Mouse (Mus musculus) thymus, adult 18-20 months (tissue): Measurements from ENCODE around the gene Cyth1.

Experiments
- DNase-seq, 2 experiments: peaks; one replicate each; pipeline ENCODE4 v3.0.0; 2022; ENCODE audit warnings: mixed read lengths in 2 of 2

The Cyth1 gene

DNA sequence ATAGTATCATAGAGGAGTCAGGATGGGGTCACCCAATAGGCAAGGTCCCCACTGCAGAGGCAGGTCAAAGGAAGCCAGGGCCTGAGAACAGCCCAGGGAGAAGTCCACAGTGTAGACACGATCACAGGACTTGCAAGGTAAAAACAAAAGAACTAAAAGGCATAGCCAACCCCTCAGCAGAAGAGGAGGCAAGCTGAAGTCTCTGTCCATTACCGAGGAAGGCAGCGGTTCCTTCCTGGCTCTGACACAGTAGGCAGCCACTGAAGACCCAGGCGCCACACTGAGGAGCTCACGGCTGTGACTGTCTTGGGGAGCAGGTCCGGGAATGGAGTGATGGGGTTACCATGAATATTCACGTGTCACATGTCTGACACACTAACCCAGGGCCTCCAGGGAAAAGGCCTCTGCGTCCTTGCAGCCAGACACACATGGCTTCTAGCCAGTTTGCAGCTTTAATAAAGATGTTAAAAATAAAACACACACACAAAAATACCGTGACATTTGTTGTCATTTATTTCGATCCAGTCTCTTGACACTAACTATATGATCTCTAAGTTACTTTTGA is 51.5 kb downstream of the Cyth1 start:
- DNase-seq: no peak

DNA sequence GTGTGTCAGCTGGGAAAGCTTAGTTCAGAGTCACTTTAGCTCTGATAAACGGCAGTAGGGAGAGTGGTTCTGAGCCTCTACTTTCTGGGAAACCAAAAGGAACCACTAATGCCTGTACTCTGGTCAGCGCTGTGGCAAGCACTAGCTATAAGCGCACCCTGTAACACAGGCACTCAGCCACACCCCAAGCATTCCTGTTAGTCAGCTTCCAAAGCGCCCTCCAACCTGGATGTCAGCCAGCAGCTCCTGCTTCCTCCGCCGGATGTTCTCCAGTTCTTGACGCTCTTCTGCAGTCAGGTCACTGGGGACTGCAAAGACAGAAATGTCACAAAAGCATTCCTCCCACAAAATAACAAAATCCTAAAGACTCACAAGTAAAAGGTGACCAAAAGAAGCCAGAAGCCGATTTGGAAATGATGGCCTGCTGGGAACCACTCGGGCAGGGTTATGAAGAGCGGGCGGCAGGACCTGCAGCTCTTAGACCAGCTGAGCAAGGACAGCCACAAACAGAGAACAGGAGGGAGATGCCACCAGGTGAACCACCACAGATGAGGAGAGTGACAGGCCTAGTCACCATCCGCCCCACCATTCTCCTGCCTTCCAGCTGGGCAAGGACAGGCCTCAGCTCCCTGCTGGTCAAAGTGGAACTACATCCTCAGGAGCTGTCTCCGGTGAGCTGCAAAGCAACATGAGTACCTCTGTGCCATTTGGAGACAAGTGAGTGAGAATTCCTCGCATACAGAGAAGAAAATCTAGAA is 54.8 kb downstream of the Cyth1 start:
- DNase-seq: no peak

DNA sequence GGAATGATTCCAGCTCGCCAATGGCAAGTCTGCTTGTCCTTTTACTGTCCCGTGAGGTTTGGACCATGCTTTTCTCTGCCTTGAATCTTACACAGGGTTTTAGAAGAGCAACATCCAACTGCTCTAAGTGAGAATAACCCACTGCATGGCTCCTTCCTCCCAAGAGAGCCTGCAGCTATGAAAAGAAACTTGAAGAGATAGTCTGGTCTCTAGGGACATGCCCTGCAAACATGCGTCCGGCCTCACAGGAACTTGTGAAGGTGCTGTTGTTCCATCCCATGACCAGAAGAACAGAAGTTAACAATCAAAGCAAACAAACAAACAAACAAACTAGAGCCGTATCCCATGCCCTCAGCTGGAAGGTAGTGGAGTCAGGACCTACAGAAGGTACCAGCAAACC is 55.4 kb downstream of the Cyth1 start:
- DNase-seq: no peak

DNA sequence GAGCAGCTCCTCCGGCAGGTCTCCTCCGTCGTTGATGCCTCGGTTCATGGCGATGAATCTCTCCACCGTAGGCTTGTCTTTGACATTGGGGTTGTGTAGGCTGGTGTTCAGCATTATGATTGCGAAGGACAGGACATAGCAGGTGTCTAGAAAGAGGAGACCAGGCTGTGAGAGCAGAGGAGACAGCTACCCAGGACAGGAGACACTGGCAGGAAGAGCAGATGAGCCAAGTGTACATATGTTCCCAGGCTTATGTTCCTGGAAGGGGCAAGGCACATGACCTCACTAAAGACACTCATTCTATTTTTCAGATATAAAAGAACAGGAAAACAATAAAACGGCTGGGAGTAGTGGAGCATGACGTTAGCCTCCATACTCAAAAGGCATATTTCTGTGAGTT is 65.6 kb downstream of the Cyth1 start:
- no peak for DNase-seq

DNA sequence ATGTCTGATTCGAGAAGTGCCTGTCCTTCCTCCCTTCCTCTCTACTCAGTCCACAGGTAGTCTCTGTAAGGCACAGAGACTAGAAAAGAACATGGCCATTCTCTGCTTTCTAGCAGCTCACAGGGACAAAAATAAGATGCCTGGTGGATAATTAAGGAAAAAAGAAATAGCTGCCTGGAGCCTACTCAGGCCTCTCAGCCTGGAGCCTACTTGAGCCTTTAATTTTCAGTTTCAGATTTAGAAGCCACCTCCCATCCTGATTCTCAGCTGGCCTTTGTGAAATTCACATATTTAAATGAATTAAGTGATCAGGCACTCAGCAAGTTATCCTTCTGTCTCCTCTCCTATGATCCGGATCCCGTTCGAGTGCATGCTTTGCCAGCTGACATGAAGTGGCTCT is 66.0 kb downstream of the Cyth1 start:
- no peak for DNase-seq

DNA sequence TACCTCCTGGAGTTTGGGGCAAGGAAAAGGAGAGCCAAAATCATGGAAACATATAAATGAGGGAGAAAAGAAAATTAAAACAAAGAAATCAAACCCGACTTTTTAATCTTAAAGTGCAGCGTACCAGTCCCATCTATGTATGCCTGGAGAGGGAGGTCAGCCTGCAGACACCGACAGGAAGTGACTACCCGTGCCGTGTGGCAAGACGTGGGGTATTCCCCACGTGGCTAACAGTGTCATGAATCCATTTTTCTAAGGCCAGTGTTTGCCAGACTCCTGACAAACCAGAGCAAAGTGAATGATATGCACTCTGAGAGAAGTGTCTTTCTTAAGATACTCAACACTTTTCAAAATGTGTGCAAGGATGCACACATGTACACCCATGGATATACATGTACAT is 68.2 kb downstream of the Cyth1 start:
- DNase-seq: no peak

DNA sequence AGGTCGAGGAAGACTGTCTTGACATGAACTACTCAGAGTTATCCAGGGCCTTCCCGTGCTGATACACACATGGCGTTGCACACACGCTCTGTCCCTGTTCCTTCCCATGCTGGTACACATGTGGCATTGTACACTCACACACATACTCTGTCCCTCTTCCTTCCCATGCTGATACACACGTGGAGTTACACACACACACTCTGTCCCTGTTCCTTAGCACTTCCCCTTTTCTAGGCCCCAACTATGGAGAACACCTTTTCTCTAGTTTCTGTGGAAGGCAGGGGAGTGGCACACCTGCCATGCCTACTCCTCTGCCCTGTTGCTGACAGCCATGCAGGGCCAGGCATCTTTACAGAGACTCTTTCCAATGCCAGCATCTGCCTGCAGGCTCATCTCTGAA is 70.2 kb downstream of the Cyth1 start:
- DNase-seq: no peak

DNA sequence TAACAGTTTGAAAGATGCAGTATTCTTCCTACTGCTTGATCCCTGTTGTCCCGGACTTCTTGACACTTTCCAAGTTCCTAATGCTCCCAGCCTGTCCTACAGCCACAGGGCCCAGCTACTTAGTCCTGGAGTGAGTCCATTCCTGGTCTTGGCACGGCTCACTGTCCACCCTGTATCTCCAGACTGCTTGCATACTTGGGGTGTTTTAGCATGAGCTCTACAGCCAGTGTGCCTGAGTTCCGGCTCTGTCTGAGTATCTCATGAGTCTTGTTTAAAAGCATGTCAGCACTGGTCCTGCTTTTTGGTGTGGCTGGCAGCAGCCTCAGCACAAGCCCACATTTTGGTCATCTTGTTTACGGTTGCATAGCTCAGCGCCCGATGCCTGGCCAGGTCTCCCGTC is 73.6 kb downstream of the Cyth1 start:
- no peak for DNase-seq

DNA sequence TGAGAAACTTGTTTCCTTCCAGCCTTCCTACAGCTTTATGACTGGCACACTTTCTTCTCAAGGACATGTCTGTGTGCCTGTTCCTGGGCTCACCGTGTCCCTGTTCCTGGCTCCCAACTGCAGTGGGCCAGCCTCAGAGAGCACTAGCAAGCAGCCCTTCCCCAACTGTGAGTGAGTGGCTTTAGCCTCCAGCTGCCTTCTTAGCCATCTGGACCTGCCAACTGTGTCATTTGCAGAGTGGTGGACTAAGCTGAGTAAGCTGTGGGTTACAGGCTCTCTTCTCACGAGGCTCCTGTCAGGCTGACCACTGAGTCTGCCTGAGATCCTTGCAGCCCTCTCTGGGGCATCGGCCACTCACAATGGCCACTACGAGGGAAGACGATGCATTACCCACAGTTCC is 75.6 kb downstream of the Cyth1 start:
- DNase-seq: no peak

DNA sequence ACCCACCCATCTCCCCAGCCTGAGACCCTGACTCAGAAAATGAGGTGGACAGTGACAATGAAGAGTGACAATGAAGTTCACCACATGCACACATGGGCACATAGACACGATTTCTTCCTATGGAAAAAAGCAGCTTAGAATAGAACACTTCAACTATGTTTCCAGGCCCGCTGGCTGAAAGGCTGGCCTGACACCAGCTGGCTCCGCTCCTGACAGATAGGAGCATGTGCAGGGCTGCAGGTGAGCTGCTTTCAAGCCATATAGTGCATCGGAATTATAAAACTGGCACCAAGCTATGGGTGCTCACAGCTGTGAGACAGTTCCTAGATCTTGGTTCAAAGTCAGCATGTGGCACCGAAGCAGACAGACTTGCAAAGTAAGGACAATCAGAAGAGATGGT is 78.1 kb downstream of the Cyth1 start:
- no peak for DNase-seq

DNA sequence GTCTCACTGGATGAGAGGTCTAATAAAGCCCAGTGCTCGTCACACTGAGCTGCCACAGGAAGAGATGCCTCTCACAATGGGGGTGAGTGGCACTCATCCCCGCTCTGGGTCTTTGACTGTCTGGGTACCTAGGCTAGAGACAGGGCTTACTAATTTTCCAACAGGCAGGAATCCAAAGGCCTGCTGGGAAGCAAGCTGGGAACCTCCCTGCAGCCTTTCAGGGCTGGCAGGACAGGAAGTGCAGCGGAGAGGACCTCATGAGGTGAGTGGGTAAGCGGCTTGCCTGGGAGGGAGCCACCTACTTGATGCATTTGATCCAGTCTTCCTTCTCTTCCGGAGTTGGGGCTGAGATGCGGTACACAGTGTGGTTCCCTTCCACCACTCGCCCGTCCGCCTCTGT is 79.7 kb downstream of the Cyth1 start:
- no peak for DNase-seq

DNA sequence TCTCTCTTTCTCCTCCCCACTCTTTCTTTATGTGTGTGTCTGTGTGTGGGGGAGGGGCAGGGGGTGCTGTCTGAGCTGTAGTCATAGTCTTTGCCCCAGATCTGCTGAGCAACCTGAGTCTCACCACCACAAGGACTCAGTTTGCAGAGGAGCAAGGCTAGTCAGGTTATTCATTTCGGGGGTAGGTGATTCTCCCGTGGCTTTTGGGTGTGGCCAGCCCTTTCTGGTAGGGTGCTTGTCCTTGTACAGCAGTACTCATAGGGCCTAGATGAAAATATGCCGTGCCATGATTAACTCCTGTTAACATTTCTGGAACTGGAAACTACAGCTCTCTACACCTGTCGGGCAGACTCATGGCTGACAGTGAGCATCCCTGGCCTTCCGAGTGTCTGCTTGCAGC is 81.8 kb downstream of the Cyth1 start:
- DNase-seq: no peak

DNA sequence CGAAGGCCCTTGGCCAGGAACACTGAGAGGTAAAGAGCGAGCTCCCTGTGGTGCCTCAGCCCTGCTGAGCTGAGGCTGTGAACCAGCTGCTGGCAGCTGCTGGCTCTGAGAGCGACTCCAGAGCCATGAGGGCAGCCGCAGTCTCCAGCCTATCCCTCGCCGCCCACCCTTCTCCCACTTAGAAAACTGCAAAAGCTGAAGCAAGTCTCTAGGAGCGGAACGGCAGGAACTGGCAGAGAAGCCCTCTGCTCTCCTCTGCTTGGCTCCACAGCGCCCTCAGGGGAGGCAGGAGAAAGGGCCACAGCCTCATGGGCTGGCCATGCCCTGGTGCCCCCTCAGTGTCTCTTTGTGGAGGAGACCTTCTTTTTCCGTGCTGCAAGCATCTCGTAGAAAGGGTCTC is 82.7 kb downstream of the Cyth1 start:
- DNase-seq: no peak

DNA sequence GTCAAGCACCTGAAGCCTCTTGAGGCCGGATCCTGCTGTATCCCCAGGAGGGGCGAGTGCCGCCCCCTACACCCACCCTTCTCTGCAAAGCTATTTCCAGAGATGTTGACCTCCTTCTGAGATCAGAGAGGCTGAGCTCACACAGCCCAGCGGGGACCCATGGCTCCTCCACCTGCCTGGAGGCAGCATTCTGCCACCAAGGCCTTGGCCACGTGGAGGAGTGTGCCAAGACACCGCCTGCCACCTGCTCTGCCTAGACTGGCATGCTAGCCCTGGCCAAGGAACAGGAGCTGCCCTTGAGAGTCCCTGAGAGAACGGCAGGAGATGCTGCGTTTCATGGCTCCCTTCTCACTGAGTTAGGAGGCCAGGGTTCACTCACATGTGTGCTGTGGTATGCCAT is 83.8 kb downstream of the Cyth1 start:
- DNase-seq: no peak

DNA sequence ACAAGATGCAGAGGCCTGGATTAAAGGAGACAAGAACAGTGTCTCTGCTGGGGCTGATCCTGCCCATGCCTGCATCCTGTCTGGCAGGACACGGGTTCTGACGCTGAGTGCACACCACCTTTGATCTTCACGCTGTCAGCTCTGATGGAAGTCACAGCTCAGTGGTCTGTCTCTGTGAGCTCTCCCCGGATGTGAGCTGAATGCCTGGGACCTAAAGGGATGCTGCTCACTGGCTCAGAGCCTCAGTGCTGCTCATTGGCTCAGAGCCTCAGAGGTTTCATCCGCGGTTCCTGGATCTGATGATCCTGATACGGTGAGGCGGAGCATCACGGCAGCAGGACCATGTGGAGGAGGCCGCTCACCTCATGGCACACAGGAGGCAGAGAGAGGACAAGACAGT is 86.1 kb downstream of the Cyth1 start:
- no peak for DNase-seq

DNA sequence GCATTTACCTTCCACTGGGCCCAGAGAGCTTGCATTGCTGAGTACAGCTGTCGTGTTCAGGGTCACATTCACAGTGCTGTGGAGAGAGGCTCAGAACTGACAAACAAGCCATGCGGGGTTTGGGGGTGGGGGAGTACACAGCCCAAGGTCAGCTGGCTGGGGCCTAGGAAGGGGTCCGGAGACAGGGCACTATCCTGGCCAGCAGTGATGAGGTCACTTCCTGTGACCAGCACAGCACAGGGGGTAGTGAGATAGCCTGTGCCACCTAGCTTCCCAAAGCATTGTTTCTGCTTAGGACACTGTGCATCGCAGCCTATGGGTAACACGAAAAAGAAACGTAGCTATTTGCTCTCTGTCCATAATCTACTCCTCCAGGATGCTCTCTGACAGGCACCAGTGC is 87.2 kb downstream of the Cyth1 start:
- no peak for DNase-seq

DNA sequence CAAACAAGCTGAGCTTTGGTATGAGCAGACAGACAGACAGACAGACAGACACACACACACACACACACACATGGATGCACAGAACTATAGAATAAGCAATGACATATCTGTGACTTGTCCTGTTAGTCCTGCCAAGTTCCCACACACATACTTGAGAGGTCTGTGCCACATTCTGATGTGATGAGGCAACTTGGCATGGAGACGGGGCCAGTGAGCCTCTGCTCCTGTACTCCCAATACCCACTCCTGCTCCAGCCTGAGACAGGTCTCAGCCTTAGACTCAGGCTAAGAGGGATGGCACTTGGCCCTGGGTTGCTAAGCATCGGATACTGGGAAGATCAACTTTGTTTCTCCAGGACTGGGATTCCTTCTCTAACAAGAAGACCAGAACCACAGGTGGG is 87.6 kb downstream of the Cyth1 start:
- DNase-seq: no peak

DNA sequence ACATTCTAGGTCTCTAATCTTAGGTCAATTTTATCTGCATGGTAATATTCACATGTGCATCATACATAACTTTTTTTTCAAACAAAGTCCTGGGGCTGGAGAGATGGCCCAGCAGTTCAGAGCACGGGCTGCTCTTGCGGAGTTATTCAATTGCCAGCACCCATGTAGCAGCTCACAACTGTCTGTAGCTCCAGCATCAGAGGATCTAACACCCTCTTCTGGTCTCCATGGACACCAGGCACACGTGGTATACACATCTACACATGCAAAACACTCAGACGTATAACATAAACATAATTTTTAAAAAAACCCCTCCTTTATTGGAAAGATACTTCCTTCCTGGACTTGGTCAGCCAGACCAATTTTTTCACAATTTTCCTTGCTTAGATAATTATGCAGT is 89.6 kb downstream of the Cyth1 start:
- no peak for DNase-seq

DNA sequence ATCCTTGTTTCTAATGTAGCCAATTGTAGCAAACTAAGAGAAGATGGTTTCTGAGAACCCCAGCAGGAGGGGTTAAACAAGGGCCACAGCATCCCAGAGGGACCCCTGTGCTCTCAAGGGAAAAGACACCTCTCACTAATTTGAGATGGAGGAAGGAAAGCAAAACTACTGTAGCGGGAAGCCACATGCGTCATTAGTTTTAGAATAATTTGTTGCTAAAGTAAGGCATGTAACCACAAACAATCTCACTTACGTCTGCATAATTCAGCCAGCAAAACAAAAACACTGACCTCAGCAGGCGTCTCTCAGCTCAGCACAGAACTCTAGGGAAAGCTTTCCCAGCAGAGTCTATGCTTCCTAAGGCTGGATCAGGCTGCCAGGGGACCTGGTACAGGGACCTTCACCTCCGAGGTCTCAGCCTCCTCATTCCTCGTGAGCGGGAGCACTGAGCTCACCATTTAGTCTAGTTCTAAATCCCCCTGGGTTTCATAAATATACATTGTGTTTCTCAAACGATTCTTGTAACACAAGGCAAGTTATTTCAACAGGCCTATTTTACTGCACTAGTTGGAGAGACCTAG is 91.8 kb downstream of the Cyth1 start:
- no peak for DNase-seq

DNA sequence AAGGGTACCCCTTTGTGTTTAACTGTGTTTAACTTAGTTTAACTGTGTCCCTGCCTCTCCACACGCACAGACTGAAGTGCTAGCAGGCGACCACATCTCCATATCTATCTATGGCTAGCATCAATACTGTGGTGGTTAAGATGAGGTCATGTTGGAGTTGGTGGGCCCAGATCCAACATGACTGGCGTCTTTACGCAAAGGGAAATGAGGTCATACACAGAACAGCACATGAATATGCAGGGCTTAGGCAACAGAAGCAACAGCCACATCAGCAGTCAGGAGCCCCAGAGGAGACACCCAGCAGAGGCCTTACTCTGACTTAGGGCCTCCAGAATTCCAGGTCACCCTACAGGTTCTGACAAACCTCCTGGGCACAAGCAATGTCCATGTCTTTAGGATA is 95.4 kb downstream of the Cyth1 start:
- no peak for DNase-seq

DNA sequence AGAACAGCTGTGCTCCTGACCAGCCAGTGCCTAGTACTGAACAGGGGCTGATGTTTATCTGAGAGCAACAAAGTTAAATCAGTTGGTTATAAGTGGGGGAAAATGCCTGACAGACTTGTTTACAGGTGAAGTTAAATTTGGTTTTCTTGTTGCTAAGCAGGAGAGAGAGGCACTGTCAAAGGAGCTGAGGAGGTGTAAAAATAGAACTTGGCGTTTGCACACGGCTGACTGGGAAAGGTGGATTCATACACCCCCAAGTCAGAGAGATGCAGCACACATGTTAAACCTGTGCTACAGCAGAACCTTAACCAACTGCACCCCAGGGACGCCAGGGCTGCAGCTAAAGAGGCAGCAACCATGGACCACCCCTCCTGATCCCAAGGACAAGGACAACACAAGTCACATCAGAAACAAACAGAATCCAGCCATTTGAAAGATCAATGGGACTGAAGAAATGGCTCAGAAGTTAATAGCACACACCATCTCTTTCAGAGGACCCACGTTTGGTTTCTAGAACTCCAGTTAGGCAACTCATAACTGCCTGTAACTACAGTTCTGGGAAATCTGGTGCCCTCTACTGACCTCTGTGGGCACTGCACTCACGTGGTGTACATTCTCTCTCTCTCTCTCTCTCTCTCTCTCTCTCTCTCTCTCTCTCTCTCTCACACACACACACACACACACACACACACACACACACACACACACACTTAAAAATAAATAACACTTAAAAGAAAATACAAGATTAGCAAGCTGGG is 96.8 kb downstream of the Cyth1 start:
- DNase-seq: no peak

DNA sequence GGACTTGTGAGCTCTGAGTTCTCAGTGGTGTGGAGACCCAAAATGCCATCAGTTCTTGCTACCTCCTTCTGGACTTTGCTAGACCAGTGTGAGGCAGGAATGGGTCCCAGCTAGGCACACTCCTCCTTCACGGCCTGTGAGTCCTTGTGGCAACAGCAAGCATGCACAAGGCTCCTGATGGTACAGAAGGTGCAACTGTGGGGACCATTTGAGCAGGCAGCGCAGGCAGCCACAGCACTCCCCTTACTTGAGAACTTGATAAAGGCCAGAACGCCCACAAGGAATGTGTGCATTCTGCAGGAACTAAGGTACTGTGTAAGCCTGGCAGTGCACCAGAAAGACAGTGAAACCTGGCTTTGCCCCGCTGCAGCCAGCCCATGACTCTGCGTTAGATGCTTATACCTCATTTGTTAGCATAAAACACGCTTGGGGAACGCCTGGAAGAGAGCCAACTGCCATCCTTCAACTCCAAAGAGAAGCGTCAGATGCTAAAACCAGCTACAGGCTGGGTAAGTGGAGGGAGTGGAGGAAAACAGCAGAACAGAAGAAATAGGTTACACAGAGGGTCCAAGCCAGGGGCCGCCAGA is 98.2 kb downstream of the Cyth1 start:
- DNase-seq: no peak

DNA sequence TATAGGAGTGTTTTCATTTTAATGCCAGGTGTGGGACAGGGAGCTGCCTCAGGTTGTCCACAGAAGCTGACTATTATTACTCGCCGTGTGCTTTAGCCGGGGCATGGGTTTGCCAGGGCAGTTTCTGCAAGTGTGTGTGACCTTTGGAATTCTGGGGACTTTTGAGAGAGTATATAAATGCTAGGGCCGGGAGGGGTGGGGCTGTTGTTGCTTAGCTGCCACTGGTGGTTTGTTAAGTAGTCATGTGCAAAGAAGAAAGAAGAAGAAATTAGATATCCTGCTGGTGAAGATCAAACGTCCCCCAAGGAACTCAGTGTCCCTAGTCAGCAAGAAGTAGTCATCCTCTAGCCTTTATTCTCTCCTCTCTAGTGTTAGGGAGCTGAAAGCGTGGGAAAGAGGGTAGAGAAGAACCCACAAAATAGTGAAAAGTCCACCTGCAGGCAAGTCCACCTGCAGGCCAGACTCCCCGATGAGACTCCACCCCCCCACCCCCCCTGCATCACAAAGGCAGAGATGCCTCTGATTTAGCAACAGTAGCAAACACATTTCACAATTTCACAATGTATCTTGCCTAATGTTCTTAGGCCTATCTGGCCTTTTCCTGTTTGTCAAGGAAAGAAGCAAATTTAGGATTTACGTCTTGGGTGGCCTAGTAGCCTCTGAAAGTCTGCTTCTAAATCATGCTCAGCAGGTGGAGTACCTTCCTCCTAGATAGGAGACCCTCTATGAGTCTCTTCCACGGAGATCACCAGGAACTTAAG is 100.3 kb downstream of the Cyth1 start:
- no peak for DNase-seq
